Mouse (Mus musculus): Measurements from ENCODE around the gene Ncoa3. TPM values are rescaled to one million over a fixed set of nuclear protein-coding genes. Genes with fewer than 3 reads are reported as not detected.
A peak's percentile ranks its signal among the peaks of the same experiment; 100 is the strongest.

Ncoa3 gene
- polyA plus RNA-seq, 1 experiment = 28.5 TPM

DNA sequence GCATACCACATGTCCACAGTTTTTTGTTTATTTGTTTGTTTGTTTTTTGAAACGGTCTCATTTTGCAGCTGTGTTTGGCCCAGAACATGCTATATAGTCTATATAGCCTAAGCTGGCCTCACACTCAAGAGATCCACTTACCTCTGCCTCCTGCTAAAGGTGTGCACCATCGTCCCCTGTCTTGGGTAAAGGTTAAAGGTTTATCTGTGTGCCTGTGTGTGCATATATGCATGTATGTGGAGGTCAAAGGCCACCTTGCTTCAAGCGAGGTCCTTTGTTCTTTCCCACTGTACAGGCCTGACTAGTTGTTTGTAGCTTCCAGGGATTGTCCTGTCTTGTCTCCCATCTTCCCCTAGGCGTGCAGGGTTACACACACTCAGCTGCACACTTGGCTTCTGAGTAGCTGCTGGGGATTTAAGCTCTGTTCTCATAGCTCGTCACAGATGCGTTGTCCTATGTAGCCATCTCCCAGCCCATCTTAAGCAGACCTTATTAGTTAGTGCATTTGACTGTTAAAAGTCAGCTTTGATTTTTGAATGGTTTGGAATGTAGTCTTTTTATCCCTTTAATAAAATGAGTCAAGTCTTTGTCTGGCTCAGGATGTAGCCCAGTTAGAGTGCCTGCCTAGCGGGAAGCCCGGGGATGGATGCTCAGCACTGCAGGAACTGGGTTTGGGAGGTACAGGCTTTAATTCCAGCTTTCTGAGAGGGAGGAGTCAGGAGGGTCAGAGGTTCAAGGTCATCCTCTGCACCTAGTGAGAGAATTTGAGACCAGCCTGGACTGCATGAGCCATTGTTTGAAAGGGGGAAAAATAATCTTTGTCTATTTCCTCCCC is 16.3 kb downstream of the Ncoa3 start:
- DNase-seq (ENCODE audit: low read depth) = peak; percentile 41
- TF ChIP-seq CTCF (IDR thresholded peaks at IDR 0.05; ENCODE audit: borderline replicate concordance, extremely low read depth, insufficient read depth, insufficient read length) (no peak), POLR2A (IDR thresholded peaks at IDR 0.05; ENCODE audit: borderline replicate concordance, extremely low read depth, insufficient read depth, insufficient read length, poor library complexity, severe bottlenecking) (no peak)

DNA sequence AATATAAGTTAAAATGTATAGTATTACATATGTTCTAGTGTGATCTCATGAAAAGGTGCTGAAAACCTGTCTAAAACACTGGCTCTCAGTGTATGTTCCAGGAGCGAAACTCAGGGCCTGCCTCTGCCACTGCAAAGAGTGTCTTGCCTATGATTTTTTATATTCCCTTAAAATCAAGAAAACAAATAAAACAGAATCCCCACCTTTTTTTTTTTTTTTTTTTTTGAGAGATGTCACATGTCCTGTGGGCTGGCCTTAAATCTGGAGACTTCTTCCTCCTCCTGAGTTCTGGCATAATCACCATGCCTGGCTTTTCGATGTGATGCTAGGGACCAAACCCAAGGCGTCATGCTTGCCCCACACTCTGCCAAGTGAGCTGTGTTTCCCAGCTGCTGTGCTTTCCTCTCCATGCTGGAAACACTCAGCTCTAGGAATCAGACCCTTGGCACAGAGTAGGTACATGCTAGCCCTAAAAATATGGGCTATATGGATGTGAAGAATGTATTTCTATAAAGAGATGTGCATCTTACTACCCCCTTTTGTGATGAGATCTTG is 17.0 kb downstream of the Ncoa3 start:
- peak; percentile 74 for DNase-seq (ENCODE audit: low read depth)
- TF ChIP-seq CTCF (IDR thresholded peaks at IDR 0.05; ENCODE audit: borderline replicate concordance, extremely low read depth, insufficient read depth, insufficient read length) (no peak), POLR2A (IDR thresholded peaks at IDR 0.05; ENCODE audit: borderline replicate concordance, extremely low read depth, insufficient read depth, insufficient read length, poor library complexity, severe bottlenecking) (no peak)

DNA sequence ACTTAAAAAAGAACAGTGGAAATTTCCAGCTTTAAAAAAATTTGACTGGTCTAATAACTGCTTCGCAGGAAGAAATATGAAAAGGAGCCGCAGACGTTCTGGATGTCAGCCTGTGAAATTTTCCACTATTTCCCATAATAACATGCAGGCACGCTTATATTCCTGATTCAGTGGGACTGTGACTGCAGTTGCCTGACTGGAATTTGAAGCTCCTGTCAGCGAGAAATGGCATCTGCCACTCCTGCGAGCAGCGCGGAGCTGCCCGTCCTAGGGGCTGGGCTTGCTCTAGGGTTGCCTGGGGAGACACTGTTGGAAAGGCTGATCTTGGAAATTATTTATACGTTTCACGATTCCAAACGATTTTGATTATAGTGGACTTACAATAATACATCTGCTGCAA is 17.9 kb downstream of the Ncoa3 start:
- DNase-seq (ENCODE audit: low read depth) = peak; percentile 51

DNA sequence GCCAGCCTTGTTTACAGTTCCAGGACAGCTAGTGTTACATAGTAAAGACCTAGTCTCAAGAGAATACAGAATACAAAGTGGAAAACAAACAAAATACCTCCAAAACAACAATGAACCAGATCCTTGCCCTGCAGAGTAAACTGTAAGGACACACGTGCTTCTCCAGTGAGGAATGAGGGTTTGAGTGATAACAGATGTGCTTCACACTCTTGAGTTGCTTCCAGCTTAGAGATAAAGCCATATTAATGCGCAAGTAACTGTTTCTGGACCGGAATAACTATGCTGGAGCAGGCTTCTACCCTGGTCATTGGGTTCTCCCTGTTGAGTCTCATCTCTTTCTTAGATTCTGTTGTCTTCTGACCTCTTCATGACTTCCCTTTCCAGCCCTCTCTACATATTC is 19.0 kb downstream of the Ncoa3 start:
- DNase-seq (ENCODE audit: low read depth) = no peak
- TF ChIP-seq CTCF (IDR thresholded peaks at IDR 0.05; ENCODE audit: borderline replicate concordance, extremely low read depth, insufficient read depth, insufficient read length) = no peak
- no peak for TF ChIP-seq POLR2A (IDR thresholded peaks at IDR 0.05; ENCODE audit: borderline replicate concordance, extremely low read depth, insufficient read depth, insufficient read length, poor library complexity, severe bottlenecking)

More for the DNA sequence above, 17.9 kb downstream of the Ncoa3 start:
- TF ChIP-seq CTCF (IDR thresholded peaks at IDR 0.05; ENCODE audit: borderline replicate concordance, extremely low read depth, insufficient read depth, insufficient read length) = no peak
- no peak for TF ChIP-seq POLR2A (IDR thresholded peaks at IDR 0.05; ENCODE audit: borderline replicate concordance, extremely low read depth, insufficient read depth, insufficient read length, poor library complexity, severe bottlenecking)

DNA sequence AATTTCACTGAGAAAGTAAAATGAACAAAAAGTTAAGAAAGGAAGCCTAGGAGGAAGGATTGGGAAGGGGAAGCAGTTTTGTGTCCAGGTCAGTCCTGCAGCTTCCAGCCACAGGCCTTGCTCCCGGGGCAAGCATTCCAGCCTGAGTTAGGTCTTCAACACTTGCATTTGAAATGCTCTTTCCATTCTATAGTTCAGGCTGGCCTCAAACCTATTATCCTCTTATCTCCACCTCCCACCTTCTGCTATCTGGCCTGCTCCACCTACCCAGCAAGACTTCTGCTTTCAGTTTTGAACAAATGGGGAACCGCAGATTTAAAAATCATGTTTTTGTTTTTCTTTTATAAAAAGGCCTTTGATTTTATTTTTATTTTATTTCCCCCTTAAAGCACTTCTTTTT is 19.7 kb downstream of the Ncoa3 start:
- TF ChIP-seq POLR2A (IDR thresholded peaks at IDR 0.05; ENCODE audit: borderline replicate concordance, extremely low read depth, insufficient read depth, insufficient read length, poor library complexity, severe bottlenecking) = no peak
- no peak for TF ChIP-seq CTCF (IDR thresholded peaks at IDR 0.05; ENCODE audit: borderline replicate concordance, extremely low read depth, insufficient read depth, insufficient read length)
- no peak for DNase-seq (ENCODE audit: low read depth)

DNA sequence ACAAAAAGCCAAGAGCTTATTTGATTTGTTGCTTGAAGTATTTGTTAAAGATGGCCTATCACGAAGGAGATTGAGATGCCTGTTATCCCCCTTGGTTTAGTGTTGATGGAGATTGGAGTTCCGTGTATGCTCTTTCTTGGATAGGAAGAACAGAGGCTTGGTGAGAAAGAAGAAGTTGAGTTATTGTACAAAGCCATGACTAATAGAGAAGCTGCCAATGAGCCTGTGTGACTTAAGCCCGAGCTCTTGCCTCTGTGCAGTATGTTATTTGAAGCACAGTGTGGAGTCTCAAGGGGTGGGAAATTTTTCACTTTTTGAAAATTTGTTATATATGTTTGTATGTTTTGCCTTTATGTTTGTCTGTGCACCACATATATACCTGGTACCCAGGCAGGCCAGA is 26.3 kb downstream of the Ncoa3 start:
- DNase-seq (ENCODE audit: low read depth) = no peak
- TF ChIP-seq CTCF (IDR thresholded peaks at IDR 0.05; ENCODE audit: borderline replicate concordance, extremely low read depth, insufficient read depth, insufficient read length) = no peak
- no peak for TF ChIP-seq POLR2A (IDR thresholded peaks at IDR 0.05; ENCODE audit: borderline replicate concordance, extremely low read depth, insufficient read depth, insufficient read length, poor library complexity, severe bottlenecking)

DNA sequence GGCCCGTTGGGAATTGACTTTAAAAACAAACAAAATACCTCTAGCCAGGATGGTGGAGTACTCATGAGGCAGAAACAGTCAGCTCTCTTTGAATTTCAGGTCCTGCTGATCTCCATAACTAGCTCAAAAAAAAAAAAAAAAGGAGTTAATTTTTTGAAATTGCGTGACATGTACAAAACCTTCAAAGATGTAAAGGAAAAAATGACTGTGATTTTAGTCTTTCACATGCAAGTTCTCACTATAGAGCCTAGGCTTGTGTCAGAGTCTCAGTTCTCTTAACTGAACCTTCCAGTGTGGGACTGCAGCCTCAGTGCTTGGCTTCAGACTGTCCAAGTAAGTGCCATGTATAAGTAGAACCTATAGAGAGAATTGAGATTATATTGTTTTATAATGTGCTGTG is 27.6 kb downstream of the Ncoa3 start:
- no peak for DNase-seq (ENCODE audit: low read depth)
- TF ChIP-seq CTCF (IDR thresholded peaks at IDR 0.05; ENCODE audit: borderline replicate concordance, extremely low read depth, insufficient read depth, insufficient read length) (no peak), POLR2A (IDR thresholded peaks at IDR 0.05; ENCODE audit: borderline replicate concordance, extremely low read depth, insufficient read depth, insufficient read length, poor library complexity, severe bottlenecking) (no peak)

DNA sequence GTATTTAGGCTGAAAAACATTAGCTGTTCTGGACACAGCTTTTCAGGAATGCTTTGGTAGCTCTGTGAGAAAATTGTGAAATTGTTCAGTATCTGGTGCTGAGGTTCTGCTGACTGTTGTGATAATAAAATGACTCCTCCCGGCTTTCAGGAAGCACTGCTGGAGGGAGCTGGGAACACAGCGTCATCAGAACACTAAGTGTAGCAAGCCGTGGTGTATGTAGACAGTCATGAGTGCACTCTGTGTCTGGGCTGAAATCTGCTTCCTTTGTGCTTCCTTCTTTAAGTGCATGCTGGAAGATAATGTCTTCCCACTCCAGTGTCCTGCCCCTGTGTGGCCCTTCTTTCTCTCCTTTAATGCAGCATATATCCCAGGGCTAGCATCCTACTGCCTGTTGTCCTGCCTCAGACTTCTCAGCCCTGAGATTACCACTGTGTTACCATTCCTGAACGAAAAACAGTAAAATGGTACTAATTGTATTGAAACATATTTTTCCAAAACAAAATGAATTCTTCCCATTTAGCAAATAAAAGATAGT is 28.7 kb downstream of the Ncoa3 start:
- TF ChIP-seq CTCF (IDR thresholded peaks at IDR 0.05; ENCODE audit: borderline replicate concordance, extremely low read depth, insufficient read depth, insufficient read length) (no peak), POLR2A (IDR thresholded peaks at IDR 0.05; ENCODE audit: borderline replicate concordance, extremely low read depth, insufficient read depth, insufficient read length, poor library complexity, severe bottlenecking) (no peak)
- DNase-seq (ENCODE audit: low read depth) = peak; percentile 77

DNA sequence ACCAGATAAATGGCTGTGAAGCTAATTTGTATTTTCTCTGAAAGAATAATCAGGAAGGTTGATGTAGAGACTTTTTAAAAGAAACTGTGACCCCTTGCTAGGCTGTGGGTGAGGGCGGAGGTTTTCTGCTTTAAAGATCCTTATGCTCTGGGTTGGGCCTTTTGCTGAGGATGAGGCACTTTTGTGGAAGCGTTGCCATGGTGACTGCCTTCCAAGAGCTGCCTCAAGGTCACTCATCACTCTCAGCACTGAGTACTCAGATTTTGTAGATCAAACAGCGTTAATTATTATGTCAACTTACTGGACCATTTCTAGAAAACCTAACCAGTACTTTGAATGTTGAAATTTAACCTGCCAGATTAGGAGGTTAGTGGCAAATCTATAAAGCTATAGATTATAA is 29.2 kb downstream of the Ncoa3 start:
- no peak for TF ChIP-seq POLR2A (IDR thresholded peaks at IDR 0.05; ENCODE audit: borderline replicate concordance, extremely low read depth, insufficient read depth, insufficient read length, poor library complexity, severe bottlenecking)
- no peak for TF ChIP-seq CTCF (IDR thresholded peaks at IDR 0.05; ENCODE audit: borderline replicate concordance, extremely low read depth, insufficient read depth, insufficient read length)
- peak; percentile 95 for DNase-seq (ENCODE audit: low read depth)

DNA sequence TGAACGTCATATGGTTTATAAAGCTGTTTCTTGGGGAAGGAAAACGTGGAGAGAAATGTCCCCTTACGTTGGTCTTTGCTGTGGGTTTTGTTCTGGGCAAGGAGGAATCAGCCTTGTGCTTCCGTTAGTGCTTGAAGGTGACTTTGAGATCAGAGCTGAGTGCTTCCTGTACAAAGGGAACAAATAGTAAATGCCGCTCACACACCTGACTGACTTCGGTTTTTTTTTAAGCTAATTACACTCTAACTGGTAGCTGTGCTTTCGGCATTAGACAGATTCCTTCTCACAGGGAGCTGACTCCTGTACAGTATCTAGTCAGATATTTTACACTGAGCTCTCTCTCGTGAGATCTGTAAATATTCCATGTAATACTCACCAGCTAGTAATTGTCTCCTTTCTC is 29.9 kb downstream of the Ncoa3 start:
- TF ChIP-seq POLR2A (IDR thresholded peaks at IDR 0.05; ENCODE audit: borderline replicate concordance, extremely low read depth, insufficient read depth, insufficient read length, poor library complexity, severe bottlenecking) (no peak), CTCF (IDR thresholded peaks at IDR 0.05; ENCODE audit: borderline replicate concordance, extremely low read depth, insufficient read depth, insufficient read length) (no peak)
- DNase-seq (ENCODE audit: low read depth) = peak; percentile 76

DNA sequence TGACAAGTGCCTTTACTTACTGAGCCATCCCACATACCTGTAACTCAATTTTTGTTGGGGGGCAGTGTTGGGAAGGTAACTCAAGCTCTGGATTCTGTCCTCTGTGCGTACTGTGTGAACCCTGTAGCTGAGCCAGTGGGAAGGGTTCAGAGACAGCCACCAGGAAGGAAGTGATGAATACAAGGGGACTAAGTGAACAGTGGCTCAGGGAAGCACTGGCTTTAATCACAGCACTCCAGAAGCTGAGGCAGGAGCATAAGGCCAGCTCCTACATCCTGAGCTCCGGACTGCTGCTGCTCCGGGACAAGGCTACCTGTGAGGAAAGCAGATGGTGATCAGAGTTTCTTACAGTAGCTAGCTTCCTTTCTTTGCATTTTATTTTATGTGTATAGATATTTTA is 31.6 kb downstream of the Ncoa3 start:
- no peak for DNase-seq (ENCODE audit: low read depth)
- TF ChIP-seq POLR2A (IDR thresholded peaks at IDR 0.05; ENCODE audit: borderline replicate concordance, extremely low read depth, insufficient read depth, insufficient read length, poor library complexity, severe bottlenecking) (no peak), CTCF (IDR thresholded peaks at IDR 0.05; ENCODE audit: borderline replicate concordance, extremely low read depth, insufficient read depth, insufficient read length) (no peak)
